Mouse (Mus musculus) intestine, embryonic 15.5 days (tissue): ENCODE data around the gene Aldoart1. TPM values are rescaled to one million over a fixed set of nuclear protein-coding genes. Genes with fewer than 3 reads are reported as not detected.
A peak's percentile ranks its signal among the peaks of the same experiment; 100 is the strongest.

Source experiments
- ATAC-seq: fragments of 200-750 bp; cut with Nextera tagmentation; 2 replicates; pipeline ENCODE4 v1.8.0; 2017; ENCODE audit warnings: moderate TSS enrichment, moderate library complexity
- H3K27ac ChIP-seq: fragments of 300-500 bp; sonication (generic); 2 replicates; pipeline ENCODE4 v1.5.1; 2015; ENCODE audit warnings: mild to moderate bottlenecking, inconsistent platforms
- H3K27me3 ChIP-seq: fragments of 300-500 bp; sonication (generic); replicated peaks from 2 replicates; pipeline ENCODE4 v1.6.1; 2015; ENCODE audit warnings: inconsistent platforms
- H3K36me3 ChIP-seq: fragments of 300-500 bp; sonication (generic); 2 replicates; pipeline ENCODE4 v1.6.1; 2015; ENCODE audit warnings: inconsistent platforms
- H3K4me1 ChIP-seq: fragments of 300-500 bp; sonication (generic); replicated peaks from 2 replicates; pipeline ENCODE4 v1.6.1; 2015; ENCODE audit warnings: inconsistent platforms
- H3K4me2 ChIP-seq: fragments of 300-500 bp; sonication (generic); replicated peaks from 2 replicates; pipeline ENCODE4 v1.6.1; 2015; ENCODE audit warnings: mild to moderate bottlenecking, inconsistent platforms
- H3K4me3 ChIP-seq: fragments of 300-500 bp; sonication (generic); replicated peaks from 2 replicates; pipeline ENCODE4 v1.5.1; 2015; ENCODE audit warnings: inconsistent platforms
- H3K9ac ChIP-seq: fragments of 300-500 bp; sonication (generic); 2 replicates; pipeline ENCODE4 v1.6.1; 2015; ENCODE audit warnings: inconsistent platforms
- H3K9me3 ChIP-seq: fragments of 300-500 bp; sonication (generic); 2 replicates; pipeline ENCODE4 v1.6.1; 2016; ENCODE audit warnings: inconsistent platforms
- WGBS: fragments of 180-500 bp; shearing (Covaris S2); methylation state at CpG from one replicate; pipeline ENCODE4 v1.1.7; 2015; 5-methylcytosine and 5-hydroxymethylcytosine counted together
- polyA plus RNA-seq: library from polyadenylated mRNA; unstranded; fragments of >200 nt; fragmentation: Nextera tagmentation; extraction: Ambion mirVana; gene quantifications from 2 replicates; pipeline ENCODE4 v1.2.1, GENCODE M21; 2015

Gene Aldoart1
- 0.09 and 0.10 TPM in 2 replicates for polyA plus RNA-seq

GRCm38 (mm10) chr4:72852534-72852933, at the start of gene Aldoart1:
Gene Aldoart1 (minus strand): TSS chr4:72852634.
- no peaks in the 10 kb centered on the region for H3K36me3 ChIP-seq
- H3K9ac ChIP-seq = no peak within 1 kb of the TSS
- H3K4me1 ChIP-seq = no peaks in the 10 kb centered on the region
- no peak within 1 kb of the TSS for H3K4me3 ChIP-seq
- ATAC-seq = no peak
- H3K27me3 ChIP-seq = no peaks in the 10 kb centered on the region
- H3K9me3 ChIP-seq = no peaks in the 10 kb centered on the region
- no peak within 1 kb of the TSS for H3K27ac ChIP-seq
- no peak within 1 kb of the TSS for H3K4me2 ChIP-seq
- 93% methylated on average over 9 of the region's 9 CpGs for WGBS

- ATAC-seq = no peak
- no peak overlapping the region for H3K4me3 ChIP-seq
- no peak overlapping the region for H3K9ac ChIP-seq
- H3K36me3 ChIP-seq = no peaks in the 10 kb centered on the region
- no peaks in the 10 kb centered on the region for H3K27me3 ChIP-seq
- WGBS = 64% methylated on average over 1 of the region's 1 CpGs
- H3K27ac ChIP-seq = no peak overlapping the region
- H3K4me2 ChIP-seq = no peak overlapping the region
- H3K4me1 ChIP-seq = no peaks in the 10 kb centered on the region
- H3K9me3 ChIP-seq = no peaks in the 10 kb centered on the region
Observed at GRCm38 (mm10) chr4:72901566-72901965, 49.1 kb upstream of the Aldoart1 start.

- Histone ChIP-seq H3K36me3 (no peaks in the 10 kb centered on the region), H3K9me3 (no peaks in the 10 kb centered on the region), H3K27me3 (no peaks in the 10 kb centered on the region), H3K9ac (no peak overlapping the region), H3K4me2 (no peak overlapping the region), H3K4me1 (no peaks in the 10 kb centered on the region), H3K27ac (no peak overlapping the region), H3K4me3 (no peak overlapping the region)
- peak; percentile 95 for ATAC-seq
- WGBS = 50% methylated on average over 2 of the region's 2 CpGs
Observed at GRCm38 (mm10) chr4:72865371-72866075, 13.1 kb upstream of the Aldoart1 start.

GRCm38 (mm10) chr4:72844276-72844675, 8.2 kb downstream of the Aldoart1 start:
- H3K4me3 ChIP-seq = no peak overlapping the region
- H3K27ac ChIP-seq = no peak overlapping the region
- H3K9ac ChIP-seq = no peak overlapping the region
- no peaks in the 10 kb centered on the region for H3K36me3 ChIP-seq
- H3K9me3 ChIP-seq = no peaks in the 10 kb centered on the region
- no peak overlapping the region for H3K4me2 ChIP-seq
- no peaks in the 10 kb centered on the region for H3K4me1 ChIP-seq
- ATAC-seq = no peak
- no peaks in the 10 kb centered on the region for H3K27me3 ChIP-seq

GRCm38 (mm10) chr4:72843025-72843424, 9.4 kb downstream of the Aldoart1 start:
- no peak for ATAC-seq
- no peak overlapping the region for H3K4me3 ChIP-seq
- H3K9ac ChIP-seq = no peak overlapping the region
- H3K36me3 ChIP-seq = no peaks in the 10 kb centered on the region
- H3K9me3 ChIP-seq = no peaks in the 10 kb centered on the region
- H3K27me3 ChIP-seq = no peaks in the 10 kb centered on the region
- no peak overlapping the region for H3K27ac ChIP-seq
- no peaks in the 10 kb centered on the region for H3K4me1 ChIP-seq
- no peak overlapping the region for H3K4me2 ChIP-seq

GRCm38 (mm10) chr4:72836430-72836829, 16.0 kb downstream of the Aldoart1 start:
- Histone ChIP-seq H3K4me2 (no peak overlapping the region), H3K4me1 (no peaks in the 10 kb centered on the region), H3K4me3 (no peak overlapping the region), H3K9ac (no peak overlapping the region), H3K27me3 (no peaks in the 10 kb centered on the region), H3K9me3 (no peaks in the 10 kb centered on the region), H3K27ac (no peak overlapping the region), H3K36me3 (no peaks in the 10 kb centered on the region)
- ATAC-seq = no peak
- 70% methylated on average over 2 of the region's 2 CpGs for WGBS

GRCm38 (mm10) chr4:72835400-72835799, 17.0 kb downstream of the Aldoart1 start:
- Histone ChIP-seq H3K27me3 (no peaks in the 10 kb centered on the region), H3K4me3 (no peak overlapping the region), H3K9ac (no peak overlapping the region), H3K9me3 (no peaks in the 10 kb centered on the region), H3K4me1 (no peaks in the 10 kb centered on the region), H3K27ac (no peak overlapping the region), H3K36me3 (no peaks in the 10 kb centered on the region), H3K4me2 (no peak overlapping the region)
- no peak for ATAC-seq
- WGBS = 54% methylated on average over 1 of the region's 1 CpGs

GRCm38 (mm10) chr4:72800816-72801215, 51.6 kb downstream of the Aldoart1 start:
- no peak overlapping the region for H3K4me3 ChIP-seq
- H3K9me3 ChIP-seq = no peaks in the 10 kb centered on the region
- H3K4me2 ChIP-seq = no peak overlapping the region
- no peaks in the 10 kb centered on the region for H3K36me3 ChIP-seq
- H3K27ac ChIP-seq = no peak overlapping the region
- H3K9ac ChIP-seq = no peak overlapping the region
- H3K27me3 ChIP-seq = no peaks in the 10 kb centered on the region
- no peak for ATAC-seq
- WGBS = 67% methylated on average over 1 of the region's 1 CpGs
- no peaks in the 10 kb centered on the region for H3K4me1 ChIP-seq
